Mouse (Mus musculus) liver, embryonic 16.5 days (tissue): ENCODE measurements around the gene Usp5. TPM values are rescaled to one million over a fixed set of nuclear protein-coding genes. Genes with fewer than 3 reads are reported as not detected.

ENCODE experiments used
- ATAC-seq: fragments of 200-750 bp; cut with Nextera tagmentation; 2 replicates; pipeline ENCODE4 v1.8.0; 2017; ENCODE audit warnings: low read depth, mild to moderate bottlenecking, moderate number of reproducible peaks, moderate library complexity
- H3K27ac ChIP-seq: fragments of 300-500 bp; sonication (generic); 2 replicates; pipeline ENCODE4 v1.5.1; 2014; ENCODE audit warnings: mild to moderate bottlenecking, low read length
- H3K27me3 ChIP-seq: fragments of 300-500 bp; sonication (generic); 2 replicates; pipeline ENCODE4 v1.6.1; 2014; ENCODE audit warnings: low read depth, low read length, mixed read lengths; ENCODE audit not compliant: control insufficient read depth, insufficient read depth
- H3K36me3 ChIP-seq: fragments of 300-500 bp; sonication (generic); 2 replicates; pipeline ENCODE4 v1.6.1; 2014; ENCODE audit warnings: mild to moderate bottlenecking; ENCODE audit not compliant: control insufficient read depth, insufficient read depth
- H3K4me1 ChIP-seq: fragments of 300-500 bp; sonication (generic); 2 replicates; pipeline ENCODE4 v1.6.1; 2014; ENCODE audit warnings: low read depth, low read length, mixed read lengths; ENCODE audit not compliant: control insufficient read depth
- H3K4me2 ChIP-seq: fragments of 300-500 bp; sonication (generic); 2 replicates; pipeline ENCODE4 v1.6.1; 2014; ENCODE audit warnings: low read depth, low read length, mixed read lengths
- H3K4me3 ChIP-seq: fragments of 300-500 bp; sonication (generic); 2 replicates; pipeline ENCODE4 v1.5.1; 2014; ENCODE audit warnings: low read depth, mild to moderate bottlenecking, low read length
- H3K9ac ChIP-seq: fragments of 300-500 bp; sonication (generic); 2 replicates; pipeline ENCODE4 v1.6.1; 2014; ENCODE audit warnings: low read depth, low read length
- H3K9me3 ChIP-seq: fragments of 300-500 bp; sonication (generic); replicated peaks from 2 replicates; pipeline ENCODE4 v1.6.1; 2016; ENCODE audit warnings: low read length; ENCODE audit not compliant: control insufficient read depth
- WGBS: fragments of 180-500 bp; shearing (Covaris S2); extraction: QIAGEN DNeasy Blood & Tissue Kit; methylation state at CpG from one replicate; pipeline ENCODE4 v1.1.7; 2014; ENCODE audit not compliant: insufficient replicate concordance; 5-methylcytosine and 5-hydroxymethylcytosine counted together
- polyA plus RNA-seq: library from polyadenylated mRNA; unstranded; fragments of >200 nt; fragmentation: Nextera tagmentation; extraction: Ambion mirVana; gene quantifications from 2 replicates; pipeline ENCODE4 v1.2.1, GENCODE M21; 2015

The Usp5 gene
- polyA plus RNA-seq, 1 experiment from 2014 or later = 52.7 TPM

DNA sequence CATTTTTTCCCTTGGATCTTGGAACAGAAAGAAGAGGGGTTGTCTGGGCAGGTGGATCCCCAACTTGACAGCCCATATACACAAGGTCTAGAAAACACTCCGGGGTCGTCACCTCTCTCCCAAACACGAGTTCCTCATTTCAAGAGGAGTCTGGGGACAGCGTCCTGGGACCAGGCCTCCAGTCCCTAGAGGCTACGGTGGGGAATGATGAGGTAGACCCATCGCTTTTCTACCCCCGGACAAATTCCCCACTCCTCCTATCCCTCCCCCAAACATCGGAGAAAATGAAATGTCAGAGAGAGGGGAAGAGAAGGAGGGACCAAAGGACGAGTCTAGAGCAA is 60.6 kb downstream of the Usp5 start:
- no peaks in the 10 kb centered on the region for H3K36me3 ChIP-seq
- H3K4me2 ChIP-seq = peak overlapping the region; percentile 55
- no peak overlapping the region for H3K27ac ChIP-seq
- H3K4me1 ChIP-seq = peaks cover 13% of the 10 kb centered on the region
- H3K9me3 ChIP-seq = no peaks in the 10 kb centered on the region
- peak overlapping the region; percentile 51 for H3K4me3 ChIP-seq
- WGBS = 5% methylated on average over 9 of the region's 9 CpGs
- peaks cover 36% of the 10 kb centered on the region for H3K27me3 ChIP-seq
- H3K9ac ChIP-seq = no peak overlapping the region
- ATAC-seq = no peak

DNA sequence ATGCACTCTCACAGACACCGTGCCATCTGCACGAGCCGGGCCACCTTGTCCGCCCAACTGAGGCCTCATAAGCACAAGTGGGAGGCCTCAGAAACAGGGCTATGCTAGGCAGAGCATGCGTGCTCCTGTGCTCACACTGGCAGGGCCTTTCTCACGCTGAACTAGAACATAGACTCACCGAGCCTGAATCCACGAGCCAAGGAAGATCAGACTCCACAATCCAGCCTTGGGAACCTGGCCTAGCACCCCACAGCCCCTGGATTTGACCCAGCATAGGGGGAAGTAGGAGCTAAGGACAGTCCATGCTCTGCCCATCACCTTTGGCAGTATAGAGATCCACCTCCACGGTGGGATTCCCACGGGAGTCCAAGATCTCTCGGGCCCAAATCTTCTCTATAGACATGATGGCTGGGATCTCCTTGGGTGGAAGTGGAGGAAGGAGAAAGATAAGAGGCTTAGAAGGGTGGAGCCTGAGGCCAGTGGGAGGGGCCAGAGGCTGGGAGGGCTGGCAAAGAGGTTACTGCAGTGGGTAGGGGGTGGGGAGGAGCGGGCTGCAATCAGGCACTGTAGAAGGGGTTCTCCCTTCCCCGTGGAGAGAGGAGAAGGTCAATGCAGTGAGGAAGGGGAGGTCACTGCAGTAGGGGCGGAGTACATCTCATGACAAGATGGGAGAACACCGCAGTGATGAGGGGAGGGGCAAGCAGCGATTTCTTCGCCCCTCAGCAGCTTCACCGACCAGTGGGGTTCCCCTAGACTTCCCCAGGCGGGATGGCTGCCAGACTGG is 61.2 kb downstream of the Usp5 start:
- H3K27me3 ChIP-seq = peaks cover 36% of the 10 kb centered on the region
- no peaks in the 10 kb centered on the region for H3K9me3 ChIP-seq
- 0 out of 2 replicates have a peak, but pooled peaks have one; percentile 16 for ATAC-seq
- H3K4me1 ChIP-seq = peaks cover 13% of the 10 kb centered on the region
- H3K4me3 ChIP-seq = no peak overlapping the region
- 27% methylated on average over 19 of the region's 19 CpGs for WGBS
- no peak overlapping the region for H3K9ac ChIP-seq
- H3K36me3 ChIP-seq = no peaks in the 10 kb centered on the region
- no peak overlapping the region for H3K27ac ChIP-seq
- peak overlapping the region; percentile 3; the same call in 1 of the 2 replicates for H3K4me2 ChIP-seq

DNA sequence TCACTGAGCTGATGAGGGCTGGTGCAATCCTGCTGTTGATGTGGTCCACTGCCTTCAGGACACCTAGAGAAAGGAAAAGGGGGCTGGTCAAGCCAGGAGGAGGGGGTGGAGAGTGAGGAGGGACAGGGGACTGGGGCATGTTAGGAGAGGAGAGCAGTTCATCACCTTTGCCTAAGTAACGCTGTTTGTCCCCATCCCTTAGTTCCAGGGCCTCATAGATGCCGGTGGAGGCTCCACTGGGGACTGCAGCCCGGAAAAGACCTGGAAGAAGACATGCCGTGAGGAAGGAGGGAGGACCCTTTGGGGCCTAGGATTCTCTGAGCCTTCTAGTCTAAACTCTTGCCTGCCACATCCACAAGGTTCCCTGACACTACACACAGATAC is 61.8 kb downstream of the Usp5 start:
- 59% methylated on average over 4 of the region's 4 CpGs for WGBS
- Histone ChIP-seq H3K9ac (no peak overlapping the region), H3K36me3 (no peaks in the 10 kb centered on the region), H3K9me3 (no peaks in the 10 kb centered on the region), H3K27ac (no peak overlapping the region), H3K27me3 (peaks cover 36% of the 10 kb centered on the region), H3K4me3 (no peak overlapping the region), H3K4me1 (peaks cover 13% of the 10 kb centered on the region), H3K4me2 (no peak overlapping the region)
- no peak for ATAC-seq

DNA sequence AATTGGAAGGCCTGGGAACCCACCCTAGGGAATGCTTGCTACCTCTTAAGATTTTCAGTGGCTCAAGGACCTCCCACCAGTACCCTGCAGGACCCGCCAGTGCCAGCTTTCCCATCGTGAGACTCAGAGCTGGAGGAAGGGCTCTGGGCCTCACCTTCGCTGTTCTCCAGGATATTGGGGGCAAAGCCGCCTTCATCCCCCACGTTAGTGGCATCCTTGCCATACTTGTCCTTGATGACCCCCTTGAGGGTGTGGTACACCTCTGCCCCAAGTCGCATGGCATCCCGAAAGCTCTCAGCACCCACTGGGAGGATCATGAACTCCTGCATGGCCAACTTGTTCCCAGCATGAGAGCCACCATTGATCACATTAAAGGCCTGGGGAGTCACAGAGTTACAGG is 63.3 kb downstream of the Usp5 start:
- Histone ChIP-seq H3K4me3 (no peak overlapping the region), H3K9ac (no peak overlapping the region), H3K27me3 (peaks cover 36% of the 10 kb centered on the region), H3K27ac (no peak overlapping the region), H3K4me1 (peaks cover 13% of the 10 kb centered on the region), H3K9me3 (no peaks in the 10 kb centered on the region), H3K36me3 (no peaks in the 10 kb centered on the region), H3K4me2 (no peak overlapping the region)
- ATAC-seq = no peak
- WGBS = 74% methylated on average over 7 of the region's 7 CpGs

Other genes with a start within 250 kb of the Usp5 start
- gene C1s2, start 193.4 kb downstream of the Usp5 start, polyA plus RNA-seq = 0.04 TPM in 1 of 2 replicates, not detected in the other
- 80.1 and 88.6 TPM in 2 replicates for gene Lpcat3, start 166.5 kb downstream of the Usp5 start, polyA plus RNA-seq
- gene Emg1, start 117.3 kb downstream of the Usp5 start, polyA plus RNA-seq = 105 and 121 TPM in 2 replicates
- gene Phb2, start 117.1 kb downstream of the Usp5 start, polyA plus RNA-seq = 206 and 214 TPM in 2 replicates
- gene Ptpn6, start 90.8 kb downstream of the Usp5 start, polyA plus RNA-seq = 38.2 and 38.3 TPM in 2 replicates
- 80.7 and 83.6 TPM in 2 replicates for gene Grcc10, start 88.1 kb downstream of the Usp5 start, polyA plus RNA-seq
- not detected in 2 replicates for gene Gm45234, start 73.5 kb downstream of the Usp5 start, polyA plus RNA-seq
- 1.3 and 1.7 TPM in 2 replicates for gene Atn1, start 73.0 kb downstream of the Usp5 start, polyA plus RNA-seq
- 0.40 and 0.43 TPM in 2 replicates for gene Eno2, start 59.8 kb downstream of the Usp5 start, polyA plus RNA-seq
- not detected in 2 replicates for gene Lrrc23, start 49.8 kb downstream of the Usp5 start, polyA plus RNA-seq
- 8.6 and 9.1 TPM in 2 replicates for gene Spsb2, start 20.8 kb downstream of the Usp5 start, polyA plus RNA-seq
- gene Tpi1, start 15.2 kb downstream of the Usp5 start, polyA plus RNA-seq = 450 and 452 TPM in 2 replicates
- gene Cdca3, start 63 bp upstream of the Usp5 start, polyA plus RNA-seq = 171 and 180 TPM in 2 replicates
- 0.13 and 0.31 TPM in 2 replicates for gene Gnb3, start 10.8 kb upstream of the Usp5 start, polyA plus RNA-seq
- 0.62 and 0.76 TPM in 2 replicates for gene P3h3, start 28.3 kb upstream of the Usp5 start, polyA plus RNA-seq
- 0.02 TPM in 1 of 2 replicates, not detected in the other for gene Gpr162, start 34.5 kb upstream of the Usp5 start, polyA plus RNA-seq
- gene Cd4, start 58.7 kb upstream of the Usp5 start, polyA plus RNA-seq = 0.11 and 0.14 TPM in 2 replicates
- gene Lag3, start 82.2 kb upstream of the Usp5 start, polyA plus RNA-seq = 0.12 and 0.15 TPM in 2 replicates
- 42.3 and 49.6 TPM in 2 replicates for gene Ptms, start 90.6 kb upstream of the Usp5 start, polyA plus RNA-seq
- 103 and 110 TPM in 2 replicates for gene Mlf2, start 101.9 kb upstream of the Usp5 start, polyA plus RNA-seq
- gene Cops7a, start 136.1 kb upstream of the Usp5 start, polyA plus RNA-seq = 44.4 and 49.6 TPM in 2 replicates
- gene Pianp, start 167.2 kb upstream of the Usp5 start, polyA plus RNA-seq = 0.05 and 0.11 TPM in 2 replicates
- 3.5 and 3.6 TPM in 2 replicates for gene Zfp384, start 179.7 kb upstream of the Usp5 start, polyA plus RNA-seq
- gene Ing4, start 210.3 kb upstream of the Usp5 start, polyA plus RNA-seq = 27.6 and 32.4 TPM in 2 replicates
- gene Acrbp, start 220.2 kb upstream of the Usp5 start, polyA plus RNA-seq = 2.0 and 4.5 TPM in 2 replicates
- gene Lpar5, start 238.4 kb upstream of the Usp5 start, polyA plus RNA-seq = 1.4 and 1.5 TPM in 2 replicates